Mouse (Mus musculus) erythroblast, embryonic 14.5 days (primary cell): Measurements from ENCODE around the gene Tmem170b.

ENCODE experiments used
- GATA1 ChIP-seq: IDR thresholded peaks from 2 replicates; pipeline ENCODE4 v1.6.1; 2012; ENCODE audit warnings: low read length, inconsistent platforms, mixed read lengths
- TAL1 ChIP-seq: IDR thresholded peaks from 3 replicates; pipeline ENCODE4 v1.6.1; 2012; ENCODE audit warnings: low read length, inconsistent platforms, mixed read lengths

DNA sequence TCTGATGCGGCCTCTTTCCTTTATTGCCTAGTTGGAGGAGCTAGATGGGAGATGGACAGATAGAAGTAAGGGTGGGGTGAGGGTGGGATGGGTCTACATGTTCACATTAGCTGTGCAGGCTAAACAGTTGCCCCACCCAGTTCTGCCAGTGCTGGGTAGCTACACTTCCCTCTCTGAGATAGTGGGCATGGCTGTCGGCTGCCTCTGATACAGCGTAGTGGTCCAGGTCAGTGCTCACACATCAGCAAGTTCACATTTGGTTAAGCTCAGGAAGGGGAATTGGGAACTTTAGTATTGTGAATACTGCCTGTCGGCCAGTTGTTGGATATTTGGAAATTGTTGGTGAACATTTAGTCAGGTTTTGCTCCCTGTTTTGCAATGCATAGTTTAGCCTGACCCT, 13.8 kb downstream of the Tmem170b start:
- TF ChIP-seq GATA1 (no peak), TAL1 (no peak)
